Mouse (Mus musculus): Measurements from ENCODE around the gene Nfkbib.
A peak's percentile ranks its signal among the peaks of the same experiment; 100 is the strongest.

DNA sequence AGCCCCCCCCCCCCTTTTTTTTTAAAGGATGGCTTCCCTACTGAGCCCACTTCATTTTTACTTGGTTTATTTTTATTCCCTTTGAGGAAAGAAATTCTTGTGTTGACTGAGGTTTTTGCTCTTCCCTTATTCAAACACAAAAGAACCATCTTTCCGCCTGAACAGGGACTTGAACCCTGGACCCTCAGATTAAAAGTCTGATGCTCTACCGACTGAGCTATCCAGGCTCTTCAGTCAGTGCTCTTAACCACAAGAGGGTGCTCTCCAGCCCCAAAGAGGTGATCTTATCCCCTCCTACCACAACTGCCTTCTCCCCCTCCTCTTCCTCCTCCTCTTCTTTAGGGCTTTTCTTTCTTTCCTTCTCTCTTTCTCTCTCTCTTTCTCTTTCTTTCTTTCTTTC lies 26.5 kb upstream of the Nfkbib start:
- TF ChIP-seq CTCF (IDR thresholded peaks at IDR 0.05; ENCODE audit: extremely low read depth, insufficient read depth, low read length), result peak; percentile 40; the same call in 1 of the 2 replicates
- no peak for TF ChIP-seq POLR2A (IDR thresholded peaks at IDR 0.05; ENCODE audit: extremely low read depth, insufficient read depth, low read length)

Measured in cortical plate, adult 2 months (tissue).